Mouse (Mus musculus): ENCODE data around the gene AL731706.2. TPM values are rescaled to one million over a fixed set of nuclear protein-coding genes. Genes with fewer than 3 reads are reported as not detected.

The AL731706.2 gene
- polyA plus RNA-seq (2014; fragmentation: Illumina TruSeq; extraction: RNeasy Lipid Tissue Mini Kit (QIAGEN cat#74804); ENCODE audit: insufficient read depth, low read depth, low replicate concordance): not detected

DNA sequence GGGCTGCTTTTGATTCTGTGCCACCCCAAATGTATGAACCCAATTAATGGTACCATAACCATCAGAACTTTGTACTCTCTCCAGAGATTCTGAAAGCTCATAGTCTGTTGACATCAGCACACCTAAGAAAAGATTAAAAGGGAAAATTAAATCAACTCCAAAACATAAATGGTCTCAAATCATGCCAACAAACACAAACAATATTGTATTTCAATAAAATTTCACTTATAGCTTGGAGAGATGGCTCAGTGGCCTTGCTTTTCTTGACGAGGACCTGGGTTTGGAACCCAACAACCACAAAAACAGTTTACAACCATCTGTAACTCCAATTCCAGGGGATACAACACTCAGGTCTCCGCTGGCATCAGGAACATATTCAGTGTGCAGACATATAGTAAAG is at the start of gene AL731706.2:
AL731706.2 (minus strand) TSS at position 101 of the 400 bp plus-strand sequence.

DNA sequence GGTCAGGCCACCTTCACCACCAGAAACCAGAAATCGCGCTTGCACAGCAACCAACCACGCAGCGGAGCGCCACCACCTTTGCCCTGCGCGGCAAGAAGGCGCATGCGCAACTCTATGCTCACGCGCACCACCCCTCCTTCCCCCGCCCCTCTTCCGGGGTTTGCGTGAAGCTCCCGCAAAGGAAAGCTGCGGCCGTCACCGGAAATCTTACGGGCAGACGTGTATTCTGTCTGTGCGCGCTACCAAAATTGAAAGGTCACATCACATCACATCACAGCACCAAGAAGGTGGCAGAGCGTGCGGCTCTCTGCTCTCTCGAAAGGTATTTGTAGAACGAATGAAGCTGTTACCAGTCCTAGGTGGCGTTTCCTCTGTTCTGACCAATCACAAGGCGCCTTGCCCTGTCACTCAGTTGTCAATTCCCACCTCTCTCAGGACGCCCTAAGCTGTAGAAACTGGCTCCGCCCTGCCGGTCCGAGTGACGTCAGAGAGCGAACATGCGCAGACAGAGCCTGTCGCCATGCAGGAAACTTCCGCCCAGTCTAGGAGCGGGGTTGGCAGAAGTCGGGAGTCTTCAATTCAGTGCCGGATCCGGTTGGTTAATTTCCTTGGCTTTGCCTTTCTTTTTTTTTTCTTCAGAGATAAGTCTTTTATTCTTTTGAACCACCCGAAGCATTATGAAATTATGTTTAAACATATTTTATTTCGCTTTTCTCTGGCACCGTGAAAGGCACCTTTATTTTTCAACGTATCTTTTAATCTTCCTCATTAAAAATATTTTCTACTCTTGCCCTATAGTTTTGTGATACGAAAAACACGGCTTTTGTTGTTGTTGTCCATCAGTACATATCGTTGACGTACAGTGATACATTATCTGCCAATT is 5.8 kb upstream of the AL731706.2 start, which contains the start of the genes Slx4ip, AL731706.1 and Mkks:
Slx4ip (plus strand) TSS at position 151 of the 883 bp plus-strand sequence.
AL731706.1 (minus strand) TSS at position 322 of the 883 bp plus-strand sequence.
Mkks (minus strand) TSS at position 322 of the 883 bp plus-strand sequence.

Other genes with a start within 250 kb of the AL731706.2 start
- gene Snap25, start 172.2 kb downstream of the AL731706.2 start, polyA plus RNA-seq (2014; fragmentation: Illumina TruSeq; extraction: RNeasy Lipid Tissue Mini Kit (QIAGEN cat#74804); ENCODE audit: insufficient read depth, low read depth, low replicate concordance): not detected
- 1.5 TPM for gene Slx4ip, start 5.5 kb upstream of the AL731706.2 start, polyA plus RNA-seq (2014; fragmentation: Illumina TruSeq; extraction: RNeasy Lipid Tissue Mini Kit (QIAGEN cat#74804); ENCODE audit: insufficient read depth, low read depth, low replicate concordance)
- 17.7 TPM for gene AL731706.1, start 5.7 kb upstream of the AL731706.2 start, polyA plus RNA-seq (2014; fragmentation: Illumina TruSeq; extraction: RNeasy Lipid Tissue Mini Kit (QIAGEN cat#74804); ENCODE audit: insufficient read depth, low read depth, low replicate concordance)
- 9.8 TPM for gene Mkks, start 5.7 kb upstream of the AL731706.2 start, polyA plus RNA-seq (2014; fragmentation: Illumina TruSeq; extraction: RNeasy Lipid Tissue Mini Kit (QIAGEN cat#74804); ENCODE audit: insufficient read depth, low read depth, low replicate concordance)
- gene Jag1, start 231.0 kb upstream of the AL731706.2 start, polyA plus RNA-seq (2014; fragmentation: Illumina TruSeq; extraction: RNeasy Lipid Tissue Mini Kit (QIAGEN cat#74804); ENCODE audit: insufficient read depth, low read depth, low replicate concordance): 7.8 TPM